In genomic region chr12:91709232-91709631, GRCm38 (mm10) we compare ENCODE assay signal across 30 mouse cellular contexts.
DNase-seq lines count a peak whose midpoint lies in the region; ATAC-seq and TF ChIP-seq lines count a peak whose summit lies in the region.
"Had no signal": no experiment of that assay in that cellular context is flagged by ENCODE, and none has a peak within 500 bp of the region (broad histone marks: within the 10 kb centered on the region; RNA-seq: fewer than 3 reads in every experiment).

No protein-coding gene starts in this region.

- no peaks in the 10 kb centered on the region for H3K9me3 ChIP-seq in kidney, embryonic 16.5 days (ENCODE audit: low read length)
- no peaks in the 10 kb centered on the region for H3K9me3 ChIP-seq in kidney, embryonic 15.5 days (replicated peaks)
- no peaks in the 10 kb centered on the region for H3K9me3 ChIP-seq in liver, embryonic 14.5 days (ENCODE audit: control insufficient read depth, low read length)
- no peaks in the 10 kb centered on the region for H3K9me3 ChIP-seq in intestine, postnatal 0 days (ENCODE audit: control insufficient read depth)
- H3K9me3 ChIP-seq: G1E; heart, embryonic 12.5 days; hindbrain, embryonic 10.5 days; hindbrain, embryonic 15.5 days; midbrain, embryonic 10.5 days; neural tube, embryonic 12.5 days had no signal

- no peak overlapping the region for H3K4me3 ChIP-seq in kidney, embryonic 16.5 days (ENCODE audit: low read length)
- no peak overlapping the region for H3K4me3 ChIP-seq in kidney, embryonic 15.5 days (replicated peaks)
- H3K4me3 ChIP-seq in liver, embryonic 14.5 days (ENCODE audit: insufficient read depth in 1 of 2, low read depth in 2 of 2, low read length in 2 of 2): no peak overlapping the region
- no peak overlapping the region for H3K4me3 ChIP-seq in intestine, postnatal 0 days (ENCODE audit: low read depth, low read length)
- H3K4me3 ChIP-seq: erythroblast, embryonic 14.5 days; heart, adult 2 months; heart, embryonic 12.5 days; hindbrain, embryonic 10.5 days; hindbrain, embryonic 15.5 days; midbrain, embryonic 10.5 days; myocyte; neural tube, embryonic 12.5 days had no signal

- no peak for ATAC-seq in kidney, embryonic 16.5 days (ENCODE audit: low FRiP score, low TSS enrichment)
- ATAC-seq in kidney, embryonic 15.5 days (replicated peaks; ENCODE audit: low FRiP score): no peak
- ATAC-seq in liver, embryonic 14.5 days (ENCODE audit: insufficient read depth): peak; percentile 25; the same call in 1 of the 2 replicates
- ATAC-seq in intestine, postnatal 0 days: no peak
- ATAC-seq: inflammation-experienced regulatory T-cells, adult 6 months; midbrain, embryonic 16.5 days had no signal

- 66% methylated on average over 4 of the region's 5 CpGs for WGBS in kidney, embryonic 16.5 days
- 61% methylated on average over 5 of the region's 5 CpGs for WGBS in kidney, embryonic 15.5 days
- 30% methylated on average over 5 of the region's 5 CpGs for WGBS in liver, embryonic 14.5 days (ENCODE audit: insufficient replicate concordance)
- WGBS in intestine, postnatal 0 days: 67% methylated on average over 5 of the region's 5 CpGs

- H3K36me3 ChIP-seq in kidney, embryonic 16.5 days (ENCODE audit: insufficient read depth, low read length): no peaks in the 10 kb centered on the region
- H3K36me3 ChIP-seq in kidney, embryonic 15.5 days: no peaks in the 10 kb centered on the region
- H3K36me3 ChIP-seq in liver, embryonic 14.5 days (replicated peaks; ENCODE audit: control insufficient read depth, insufficient read depth, low read depth): peaks cover 5% of the 10 kb centered on the region; the same call in 1 of the 2 replicates
- H3K36me3 ChIP-seq in intestine, postnatal 0 days (ENCODE audit: control insufficient read depth, insufficient read depth): no peaks in the 10 kb centered on the region
- H3K36me3 ChIP-seq: heart, embryonic 12.5 days; hindbrain, embryonic 15.5 days; neural tube, embryonic 12.5 days had no signal

- H3K27me3 ChIP-seq in kidney, embryonic 16.5 days (ENCODE audit: insufficient read depth, low read length): no peaks in the 10 kb centered on the region
- H3K27me3 ChIP-seq in kidney, embryonic 15.5 days: no peaks in the 10 kb centered on the region
- H3K27me3 ChIP-seq in liver, embryonic 14.5 days (ENCODE audit: control insufficient read depth, insufficient read depth, low read length): no peaks in the 10 kb centered on the region
- no peaks in the 10 kb centered on the region for H3K27me3 ChIP-seq in intestine, postnatal 0 days (replicated peaks; ENCODE audit: control insufficient read depth, insufficient read depth, low read length)
- H3K27me3 ChIP-seq: heart, embryonic 12.5 days; hindbrain, embryonic 15.5 days; neural tube, embryonic 12.5 days had no signal

- TF ChIP-seq CTCF in liver, embryonic 14.5 days (IDR thresholded peaks at IDR 0.05; ENCODE audit: low read depth): no peak
- no peak for TF ChIP-seq CTCF in intestine, postnatal 0 days (IDR thresholded peaks at IDR 0.05; ENCODE audit: low read depth)

- DNase-seq in kidney, adult 11 months: peak; percentile 21
- DNase-seq in kidney, postnatal 36 days: peak; percentile 42 to 48
- DNase-seq in liver, embryonic 14.5 days (ENCODE audit: low read depth in 3 of 3, low spot score in 3 of 3): no peak
- DNase-seq in lung, adult 18-20 months: no peak
- DNase-seq: adrenal gland, adult 8-10 months; cerebellum, adult 2 months; cerebellum, postnatal 14 days; heart, adult 2 months; layer of hippocampus, postnatal 36 days; left cerebral cortex, postnatal 4 days; lung, adult 2 months; lung, postnatal 14 days; right cerebral cortex, adult 18-20 months; spleen, adult 18-20 months; thymus, adult 18-20 months; thymus, postnatal 25 days had no signal

- TF ChIP-seq EP300 in liver, embryonic 14.5 days (IDR thresholded peaks at IDR 0.05; ENCODE audit: low read depth): no peak

- H3K27ac ChIP-seq in kidney, embryonic 16.5 days (ENCODE audit: low read length): no peak overlapping the region
- no peak overlapping the region for H3K27ac ChIP-seq in kidney, embryonic 15.5 days
- H3K27ac ChIP-seq in liver, embryonic 14.5 days: no peak overlapping the region
- H3K27ac ChIP-seq in intestine, postnatal 0 days (ENCODE audit: low read depth, low read length): no peak overlapping the region
- H3K27ac ChIP-seq: heart, adult 2 months; hindbrain, embryonic 10.5 days; hindbrain, embryonic 15.5 days; midbrain, embryonic 10.5 days; neural tube, embryonic 12.5 days; stomach, postnatal 0 days had no signal

- H3K4me2 ChIP-seq in kidney, embryonic 16.5 days (replicated peaks; ENCODE audit: low read depth, low read length): no peak overlapping the region
- H3K4me2 ChIP-seq in kidney, embryonic 15.5 days: no peak overlapping the region
- H3K4me2 ChIP-seq in liver, embryonic 14.5 days (ENCODE audit: low read depth): no peak overlapping the region
- H3K4me2 ChIP-seq in intestine, postnatal 0 days (replicated peaks; ENCODE audit: low read depth): no peak overlapping the region
- H3K4me2 ChIP-seq: heart, embryonic 12.5 days; hindbrain, embryonic 15.5 days; neural tube, embryonic 12.5 days had no signal

- H3K4me1 ChIP-seq in kidney, embryonic 16.5 days (ENCODE audit: insufficient read depth, low read length): no peaks in the 10 kb centered on the region
- H3K4me1 ChIP-seq in kidney, embryonic 15.5 days: 0 out of 2 replicates have a peak, but pooled peaks cover 4% of the 10 kb centered on the region
- H3K4me1 ChIP-seq in liver, embryonic 14.5 days (replicated peaks; ENCODE audit: control insufficient read depth in 2 of 2, insufficient read depth in 2 of 2, low read length in 1 of 2): peaks cover 0 to 8% of the 10 kb centered on the region in 2 experiments; a peak in 2 of 4 replicates
- H3K4me1 ChIP-seq in intestine, postnatal 0 days (replicated peaks; ENCODE audit: control insufficient read depth, insufficient read depth, low read length): no peaks in the 10 kb centered on the region

- H3K9ac ChIP-seq in kidney, embryonic 16.5 days (replicated peaks; ENCODE audit: low read length): no peak overlapping the region
- H3K9ac ChIP-seq in kidney, embryonic 15.5 days: no peak overlapping the region
- H3K9ac ChIP-seq in liver, embryonic 14.5 days (replicated peaks): no peak overlapping the region
- H3K9ac ChIP-seq in intestine, postnatal 0 days (ENCODE audit: low read depth, low read length): no peak overlapping the region
- H3K9ac ChIP-seq: heart, embryonic 12.5 days; hindbrain, embryonic 15.5 days; neural tube, embryonic 12.5 days had no signal

Comparison
In these comparisons a context has a peak if more than half of its experiments do, and no peak if none do; other contexts are left out.
1. DNase-seq: peak in kidney, adult 11 months (single experiment) and kidney, postnatal 36 days (2 of 2); none in liver, embryonic 14.5 days (0 of 3) and lung, adult 18-20 months (0 of 2).